Mouse (Mus musculus) ES-E14 (cell line): ENCODE measurements around the gene Olfr868. TPM values are rescaled to one million over a fixed set of nuclear protein-coding genes. Genes with fewer than 3 reads are reported as not detected.

Experiments used
- DNase-seq: peaks from one replicate; pipeline ENCODE4 v3.0.0-alpha.2; 2013; ENCODE audit warnings: low read depth, low spot score
- H3K27ac ChIP-seq: 2 replicates; pipeline ENCODE4 v1.5.1; 2012; ENCODE audit warnings: low read depth, mild to moderate bottlenecking, low read length, moderate library complexity, mixed read lengths; ENCODE audit not compliant: poor library complexity, insufficient read depth, severe bottlenecking
- H3K36me3 ChIP-seq: 2 replicates; pipeline ENCODE4 v1.6.1; 2012; ENCODE audit warnings: mild to moderate bottlenecking, low read length, moderate library complexity, mixed read lengths; ENCODE audit not compliant: control insufficient read depth, poor library complexity, insufficient read depth, severe bottlenecking
- H3K4me1 ChIP-seq, 2 experiments: fragments of 150-350 bp in 1 of 2; sonication (generic) in 1 of 2; 2 replicates each; pipeline ENCODE4 v1.6.1; 2012; ENCODE audit warnings: low read length in 2 of 2, mild to moderate bottlenecking in 1 of 2, mixed read lengths in 1 of 2; ENCODE audit not compliant: control insufficient read depth in 2 of 2, insufficient read depth in 2 of 2, poor library complexity in 1 of 2
- H3K4me3 ChIP-seq, 2 experiments: fragments of 150-350 bp in 1 of 2; sonication (generic) in 1 of 2; 2 replicates each; pipeline ENCODE4 v1.5.1; 2012; ENCODE audit warnings: low read length in 2 of 2, low read depth in 1 of 2, mild to moderate bottlenecking in 1 of 2, mixed read lengths in 1 of 2; ENCODE audit not compliant: insufficient read depth in 1 of 2, poor library complexity in 1 of 2, severe bottlenecking in 1 of 2
- H3K9ac ChIP-seq: 2 replicates; pipeline ENCODE4 v1.6.1; 2012; ENCODE audit warnings: low read depth, mild to moderate bottlenecking, low read length, mixed read lengths; ENCODE audit not compliant: poor library complexity, insufficient read depth, severe bottlenecking
- H3K9me3 ChIP-seq: fragments of 150-350 bp; sonication (generic); 2 replicates; pipeline ENCODE4 v1.6.1; 2012; ENCODE audit warnings: low read depth, mild to moderate bottlenecking, low read length; ENCODE audit not compliant: control insufficient read depth, insufficient read depth
- CHD2 ChIP-seq: IDR thresholded peaks from 2 replicates; pipeline ENCODE4 v1.6.1; 2014; ENCODE audit warnings: mild to moderate bottlenecking, low read depth, low read length, inconsistent platforms
- HCFC1 ChIP-seq: IDR thresholded peaks from 2 replicates; pipeline ENCODE4 v1.6.1; 2012; ENCODE audit warnings: low read length, inconsistent platforms, borderline replicate concordance; ENCODE audit not compliant: insufficient read depth
- MAFK ChIP-seq: IDR thresholded peaks from 2 replicates; pipeline ENCODE4 v1.6.1; 2014; ENCODE audit warnings: mild to moderate bottlenecking, low read depth, low read length, inconsistent platforms; ENCODE audit not compliant: insufficient read depth
- ZC3H11A ChIP-seq: IDR thresholded peaks from 2 replicates; pipeline ENCODE4 v1.6.1; 2012; ENCODE audit warnings: low read depth, mild to moderate bottlenecking, inconsistent platforms, low read length, borderline replicate concordance
- ZNF384 ChIP-seq: IDR thresholded peaks from 2 replicates; pipeline ENCODE4 v1.6.1; 2012; ENCODE audit warnings: low read depth, low read length, inconsistent platforms
- in situ Hi-C, 2 experiments: fragments of 600-800 bp; cut with MboI; formaldehyde crosslinking; loops; one replicate each; pipeline ENCODE4 v1.15.1; 2025; ENCODE audit warnings: low sequenced_read_pairs in 2 of 2, inconsistent platforms in 1 of 2; ENCODE audit not compliant: unreplicated experiment in 2 of 2
- total RNA-seq: library from RNA; depleted of rRNA; stranded (reverse); fragments of 300-350 nt; gene quantifications from 2 replicates; pipeline ENCODE4 v1.2.3, GENCODE M21; 2012; rRNA removed

The Olfr868 gene
- total RNA-seq, 1 experiment: not detected

DNA sequence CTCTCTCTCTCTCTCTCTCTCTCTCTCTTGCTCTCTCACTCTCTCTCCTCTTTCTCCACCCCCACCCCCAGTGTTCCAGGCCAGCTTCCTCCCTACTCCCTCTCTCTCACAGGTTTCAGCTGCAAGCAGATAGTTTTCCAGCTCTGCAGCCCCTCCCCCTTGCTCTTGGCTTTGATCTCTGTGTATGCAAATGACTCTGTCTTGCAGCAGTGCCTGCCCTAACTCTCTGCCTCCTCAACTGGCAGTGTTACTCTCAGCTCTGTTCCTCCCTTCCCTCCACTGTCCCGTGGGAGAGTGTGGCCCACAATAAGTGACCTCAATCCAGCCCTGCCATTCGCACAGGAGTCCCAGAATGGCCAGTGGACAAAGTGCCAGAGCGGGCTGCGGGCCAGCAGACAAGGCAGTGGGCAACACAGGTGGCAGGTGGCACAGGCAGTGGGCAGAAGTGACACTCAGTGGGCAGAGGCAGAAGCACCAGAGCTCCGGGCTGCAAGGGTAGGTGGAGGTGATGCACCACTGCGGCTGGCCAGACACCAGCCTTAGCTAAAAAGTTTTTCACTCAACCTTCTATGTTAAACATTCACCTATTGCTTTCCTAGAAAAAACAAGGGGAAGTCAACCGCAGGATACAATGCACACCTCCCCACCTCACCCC lies 24.8 kb upstream of the Olfr868 start:
- Histone ChIP-seq H3K9me3 (peaks cover 2% of the 10 kb centered on the region; the same call in 1 of the 2 replicates), H3K27ac (peak overlapping the region; percentile 44; the same call in 1 of the 2 replicates), H3K4me3 (no peak overlapping the region), H3K9ac (no peak overlapping the region), H3K36me3 (no peaks in the 10 kb centered on the region), H3K4me1 (peaks cover 0 to 3% of the 10 kb centered on the region in 2 experiments; a peak in 1 of 4 replicates)
- TF ChIP-seq CHD2: no peak
- no peak for TF ChIP-seq ZC3H11A
- no peak for TF ChIP-seq MAFK
- no peak for TF ChIP-seq ZNF384
- TF ChIP-seq HCFC1: no peak
- DNase-seq: no peak
- in situ Hi-C loops: no loop called here

DNA sequence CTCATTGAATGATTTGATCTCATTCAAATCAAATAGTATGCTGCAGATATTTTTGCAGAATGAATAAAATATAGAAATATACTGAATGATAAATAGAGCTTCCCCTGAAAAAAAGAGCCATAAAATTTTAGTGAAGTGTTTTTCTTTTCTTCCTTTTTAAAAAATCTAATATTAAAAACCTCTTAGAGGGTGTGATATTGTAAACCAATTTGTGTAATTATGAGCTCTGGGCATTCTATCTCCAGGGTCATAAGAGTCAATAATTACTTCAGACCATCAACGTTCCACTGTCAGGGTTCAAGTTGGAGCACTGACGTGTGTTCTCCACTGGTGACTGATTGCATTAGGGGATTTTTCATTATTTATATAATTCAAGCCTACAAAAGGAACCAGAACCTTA lies 30.3 kb downstream of the Olfr868 start, which contains the start of gene Olfr869:
Olfr869 (plus strand) TSS at position 301 of the 400 bp plus-strand sequence.
- Histone ChIP-seq H3K9ac (no peak within 1 kb of the TSS), H3K9me3 (no peaks in the 10 kb centered on the region), H3K4me1 (no peaks in the 10 kb centered on the region), H3K4me3 (no peak within 1 kb of the TSS), H3K36me3 (no peaks in the 10 kb centered on the region), H3K27ac (no peak within 1 kb of the TSS)
- in situ Hi-C loops: no loop called here
- TF ChIP-seq CHD2 (no peak), ZNF384 (no peak), MAFK (no peak), ZC3H11A (no peak), HCFC1 (no peak)
- DNase-seq: no peak

DNA sequence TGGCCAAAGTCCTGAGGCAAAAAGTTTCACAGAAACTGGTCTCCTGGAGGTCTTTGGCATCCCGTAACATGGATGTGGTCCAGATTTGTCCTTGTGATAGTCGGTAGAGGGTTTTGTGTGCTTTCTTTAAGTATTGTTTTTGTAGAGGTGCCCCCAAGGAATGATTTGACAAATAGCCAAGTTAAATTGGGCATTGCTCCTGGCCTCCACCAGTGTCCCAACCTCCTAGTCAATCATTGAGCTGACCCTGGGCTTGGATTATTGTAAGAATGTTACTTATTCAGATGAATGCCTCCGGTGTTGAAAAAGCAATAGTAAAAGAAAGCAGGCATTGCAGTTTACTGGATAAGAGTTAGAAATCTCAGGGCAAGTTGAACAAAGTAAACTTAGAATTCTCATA lies 51.3 kb downstream of the Olfr868 start:
- Histone ChIP-seq H3K9ac (no peak overlapping the region), H3K4me3 (no peak overlapping the region), H3K27ac (no peak overlapping the region), H3K36me3 (no peaks in the 10 kb centered on the region), H3K4me1 (no peaks in the 10 kb centered on the region), H3K9me3 (no peaks in the 10 kb centered on the region)
- TF ChIP-seq ZNF384: no peak
- TF ChIP-seq MAFK: no peak
- TF ChIP-seq HCFC1: no peak
- TF ChIP-seq ZC3H11A: no peak
- no peak for TF ChIP-seq CHD2
- in situ Hi-C loops: no loop called here
- no peak for DNase-seq

Other genes starting within 250 kb of the Olfr868 start
- gene Olfr860, start 248.9 kb upstream of the Olfr868 start, total RNA-seq: not detected in 2 replicates
- gene Olfr862, start 210.6 kb upstream of the Olfr868 start, total RNA-seq: not detected in 2 replicates
- 0.27 and 0.53 TPM in 2 replicates for gene Olfr77, start 181.8 kb upstream of the Olfr868 start, total RNA-seq
- gene Olfr866, start 70.6 kb upstream of the Olfr868 start, total RNA-seq: not detected in 2 replicates
- not detected in 2 replicates for gene Olfr867, start 41.1 kb upstream of the Olfr868 start, total RNA-seq
- gene Olfr869, start 30.4 kb downstream of the Olfr868 start, total RNA-seq: not detected in 2 replicates
- gene Olfr870, start 75.4 kb downstream of the Olfr868 start, total RNA-seq: not detected in 2 replicates
- gene Olfr871, start 113.6 kb downstream of the Olfr868 start, total RNA-seq: not detected in 2 replicates
- not detected in 2 replicates for gene Olfr872, start 138.5 kb downstream of the Olfr868 start, total RNA-seq
- gene Olfr39, start 183.7 kb downstream of the Olfr868 start, total RNA-seq: not detected in 2 replicates
- not detected in 2 replicates for gene Olfr873, start 199.9 kb downstream of the Olfr868 start, total RNA-seq
- 0.09 and 0.21 TPM in 2 replicates for gene Olfr18, start 237.5 kb downstream of the Olfr868 start, total RNA-seq